In the genomic region with DNA sequence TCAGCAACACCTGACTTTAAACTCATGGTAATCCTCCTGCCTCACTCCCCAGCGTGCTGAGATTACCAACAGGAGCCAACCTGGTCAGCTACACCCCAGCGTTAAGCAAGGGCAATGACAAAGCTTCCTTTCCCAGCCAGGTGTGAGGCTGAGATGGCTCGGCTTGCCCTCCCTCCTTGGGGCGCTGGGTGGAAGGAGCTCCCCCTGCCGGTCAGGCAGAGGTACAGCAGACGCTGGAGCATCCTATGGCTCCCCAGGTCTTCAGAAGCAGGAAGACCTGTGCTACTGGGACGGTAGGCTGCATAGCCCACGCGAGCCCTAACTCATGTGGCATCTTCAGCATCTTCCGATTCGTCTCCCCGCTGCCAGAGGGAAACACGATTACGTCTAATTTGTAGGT, we compare ENCODE assay signal across 8 mouse cellular contexts.
DNase-seq lines count a peak whose midpoint lies in the region; ATAC-seq and TF ChIP-seq lines count a peak whose summit lies in the region.

No protein-coding gene starts in this region.

- no peaks in the 10 kb centered on the region for H3K27me3 ChIP-seq in cerebellum, adult 2 months (ENCODE audit: control insufficient read depth, insufficient read depth, low read length)
- no peaks in the 10 kb centered on the region for H3K27me3 ChIP-seq in liver, embryonic 11.5 days (replicated peaks; ENCODE audit: control insufficient read depth, insufficient read depth, low read length)
- H3K27me3 ChIP-seq in limb, embryonic 10.5 days (ENCODE audit: low read depth, poor library complexity, severe bottlenecking), result peaks cover 94% of the 10 kb centered on the region
- no peaks in the 10 kb centered on the region for H3K27me3 ChIP-seq in spleen, adult 2 months (ENCODE audit: control insufficient read depth, insufficient read depth, low read length)

- peak in 1 of 2 experiments; percentile 17 for DNase-seq in cerebellum, adult 2 months
- DNase-seq in cerebellum, adult 11-12 months, result no peak
- DNase-seq in liver, result peak; percentile 44
- DNase-seq in liver, embryonic 11.5 days (ENCODE audit: low spot score), result no peak
- DNase-seq in brain, adult 2 months (ENCODE audit: low read depth, low spot score), result peak; percentile 25
- peak; percentile 75 for DNase-seq in limb, embryonic 10.5 days (ENCODE audit: low spot score)
- DNase-seq in spleen, adult 2 months (ENCODE audit: low read depth in 1 of 2, low spot score in 2 of 2), result peak; percentile 26 to 61

- no peak overlapping the region for H3K4me2 ChIP-seq in liver, embryonic 11.5 days

- no peak for TF ChIP-seq POLR2A in cerebellum, adult 2 months (IDR thresholded peaks at IDR 0.05; ENCODE audit: borderline replicate concordance, insufficient read depth, low read length)
- TF ChIP-seq POLR2A in spleen, adult 2 months (IDR thresholded peaks at IDR 0.05; ENCODE audit: low read depth, low read length), result no peak

- peak; percentile 75 for TF ChIP-seq CTCF in cerebellum, adult 2 months (IDR thresholded peaks at IDR 0.05; ENCODE audit: borderline replicate concordance, insufficient read depth, low read depth, low read length)
- peak; percentile 95 for TF ChIP-seq CTCF in spleen, adult 2 months (IDR thresholded peaks at IDR 0.05; ENCODE audit: extremely low read depth, insufficient read depth, insufficient read length, insufficient replicate concordance)

- no peak overlapping the region for H3K9ac ChIP-seq in liver, embryonic 11.5 days (ENCODE audit: low read depth, low read length)

- H3K4me1 ChIP-seq in cerebellum, adult 2 months (ENCODE audit: control insufficient read depth, insufficient read depth, low read length), result peaks cover 3% of the 10 kb centered on the region
- H3K4me1 ChIP-seq in liver, embryonic 11.5 days (replicated peaks; ENCODE audit: control insufficient read depth, insufficient read depth, low read length), result peaks cover 14% of the 10 kb centered on the region; the same call in 1 of the 2 replicates
- peaks cover 36% of the 10 kb centered on the region for H3K4me1 ChIP-seq in limb, embryonic 10.5 days
- peaks cover 3% of the 10 kb centered on the region; the same call in 1 of the 2 replicates for H3K4me1 ChIP-seq in spleen, adult 2 months (ENCODE audit: control insufficient read depth, insufficient read depth, insufficient read length)

- no peaks in the 10 kb centered on the region for H3K36me3 ChIP-seq in liver, embryonic 11.5 days (ENCODE audit: control insufficient read depth, insufficient read depth, low read length)
- H3K36me3 ChIP-seq in limb, embryonic 10.5 days, result no peaks in the 10 kb centered on the region; the same call in 1 of the 2 replicates
- H3K36me3 ChIP-seq in spleen, adult 2 months (ENCODE audit: control insufficient read depth, insufficient read depth, low read length), result no peaks in the 10 kb centered on the region

- H3K4me3 ChIP-seq in cerebellum, adult 2 months (replicated peaks; ENCODE audit: insufficient read depth, low read depth, low read length), result no peak overlapping the region
- H3K4me3 ChIP-seq in liver, embryonic 11.5 days (ENCODE audit: low read depth, low read length), result no peak overlapping the region
- no peak overlapping the region for H3K4me3 ChIP-seq in limb, embryonic 10.5 days
- no peak overlapping the region for H3K4me3 ChIP-seq in spleen, adult 2 months (ENCODE audit: extremely low read depth, insufficient read depth, insufficient read length)

- H3K27ac ChIP-seq in cerebellum, adult 2 months (ENCODE audit: insufficient read depth, low read length), result no peak overlapping the region
- no peak overlapping the region for H3K27ac ChIP-seq in liver, embryonic 11.5 days (ENCODE audit: low read depth, low read length)
- H3K27ac ChIP-seq in limb, embryonic 10.5 days, result no peak overlapping the region
- H3K27ac ChIP-seq in spleen, adult 2 months (ENCODE audit: insufficient read depth, low read length), result no peak overlapping the region

- no peak for ATAC-seq in liver, embryonic 11.5 days (replicated peaks; ENCODE audit: low FRiP score)
- ATAC-seq in frontal cortex, adult (ENCODE audit: low TSS enrichment), result no peak

- WGBS in cerebellum, adult 2 months, result 18% methylated on average over 14 of the region's 14 CpGs
- 13% methylated on average over 13 of the region's 14 CpGs for WGBS in liver, embryonic 11.5 days
- 13% methylated on average over 14 of the region's 14 CpGs for WGBS in limb, embryonic 10.5 days
- WGBS in spleen, adult 2 months, result 21% methylated on average over 14 of the region's 14 CpGs

- H3K9me3 ChIP-seq in liver, embryonic 11.5 days (ENCODE audit: control insufficient read depth, low read length), result no peaks in the 10 kb centered on the region
- no peaks in the 10 kb centered on the region; the same call in 1 of the 2 replicates for H3K9me3 ChIP-seq in limb, embryonic 10.5 days (replicated peaks)

Comparison
In these comparisons a context has a peak if more than half of its experiments do, and no peak if none do; other contexts are left out.
1. DNase-seq: peak in liver (single experiment), brain, adult 2 months (single experiment), limb, embryonic 10.5 days (single experiment) and spleen, adult 2 months (2 of 2); none in cerebellum, adult 11-12 months (single experiment) and liver, embryonic 11.5 days (single experiment).